Mouse (Mus musculus): ENCODE measurements around the gene Ap1b1. TPM values are rescaled to one million over a fixed set of nuclear protein-coding genes. Genes with fewer than 3 reads are reported as not detected.
A peak's percentile ranks its signal among the peaks of the same experiment; 100 is the strongest.

Ap1b1 gene
- polyA plus RNA-seq, 2 experiments: 58.8 to 64.1 TPM

GRCm38 (mm10) chr11:4973871-4974256 lies 12.8 kb upstream of the Ap1b1 start:
- Histone ChIP-seq H3K9ac (replicated peaks) (no peak overlapping the region), H3K4me3 (ENCODE audit: insufficient read depth in 1 of 2, low read depth in 2 of 2, low read length in 2 of 2) (no peak overlapping the region), H3K36me3 (replicated peaks; ENCODE audit: control insufficient read depth, insufficient read depth, low read depth) (no peaks in the 10 kb centered on the region), H3K27me3 (ENCODE audit: control insufficient read depth, insufficient read depth, low read length) (no peaks in the 10 kb centered on the region), H3K4me2 (ENCODE audit: low read depth) (no peak overlapping the region), H3K9me3 (ENCODE audit: control insufficient read depth, low read length) (no peaks in the 10 kb centered on the region), H3K27ac (no peak overlapping the region), H3K4me1 (replicated peaks; ENCODE audit: control insufficient read depth in 2 of 2, insufficient read depth in 2 of 2, low read length in 1 of 2) (peaks cover 3 to 17% of the 10 kb centered on the region in 2 experiments; a peak in 2 of 4 replicates)
- no peak for TF ChIP-seq EP300 (IDR thresholded peaks at IDR 0.05; ENCODE audit: low read depth)
- no peak for TF ChIP-seq CTCF (IDR thresholded peaks at IDR 0.05; ENCODE audit: low read depth)
- ATAC-seq (ENCODE audit: insufficient read depth): no peak
- no peak for DNase-seq (ENCODE audit: low read depth in 3 of 3, low spot score in 3 of 3)
- 39% methylated on average over 2 of the region's 2 CpGs for WGBS (ENCODE audit: insufficient replicate concordance)

- Histone ChIP-seq H3K27ac (no peak overlapping the region), H3K4me2 (ENCODE audit: low read depth) (no peak overlapping the region)
- DNase-seq (ENCODE audit: low read depth in 3 of 3, low spot score in 3 of 3): no peak
These were observed 12.1 kb upstream of the Ap1b1 start for GRCm38 (mm10) chr11:4974376-4975122.

GRCm38 (mm10) chr11:4975623-4976022 lies 11.0 kb upstream of the Ap1b1 start:
- H3K4me1 ChIP-seq (replicated peaks; ENCODE audit: control insufficient read depth in 2 of 2, insufficient read depth in 2 of 2, low read length in 1 of 2): peaks cover 3 to 17% of the 10 kb centered on the region in 2 experiments; a peak in 2 of 4 replicates
- peak overlapping the region; percentile 21; the same call in 1 of the 2 replicates for H3K4me2 ChIP-seq (ENCODE audit: low read depth)
- TF ChIP-seq EP300 (IDR thresholded peaks at IDR 0.05; ENCODE audit: low read depth) (no peak), CTCF (IDR thresholded peaks at IDR 0.05; ENCODE audit: low read depth) (peak; percentile 91)

More at GRCm38 (mm10) chr11:4974376-4975122, 12.1 kb upstream of the Ap1b1 start:
- Histone ChIP-seq H3K4me3 (ENCODE audit: insufficient read depth in 1 of 2, low read depth in 2 of 2, low read length in 2 of 2) (no peak overlapping the region), H3K9ac (replicated peaks) (no peak overlapping the region), H3K36me3 (replicated peaks; ENCODE audit: control insufficient read depth, insufficient read depth, low read depth) (no peaks in the 10 kb centered on the region), H3K4me1 (replicated peaks; ENCODE audit: control insufficient read depth in 2 of 2, insufficient read depth in 2 of 2, low read length in 1 of 2) (peaks cover 3 to 17% of the 10 kb centered on the region in 2 experiments; a peak in 2 of 4 replicates), H3K27me3 (ENCODE audit: control insufficient read depth, insufficient read depth, low read length) (no peaks in the 10 kb centered on the region), H3K9me3 (ENCODE audit: control insufficient read depth, low read length) (no peaks in the 10 kb centered on the region)
- peak; percentile 41; the same call in 1 of the 2 replicates for ATAC-seq (ENCODE audit: insufficient read depth)
- 36% methylated on average over 11 of the region's 11 CpGs for WGBS (ENCODE audit: insufficient replicate concordance)
- TF ChIP-seq EP300 (IDR thresholded peaks at IDR 0.05; ENCODE audit: low read depth): no peak
- no peak for TF ChIP-seq CTCF (IDR thresholded peaks at IDR 0.05; ENCODE audit: low read depth)

DNA sequence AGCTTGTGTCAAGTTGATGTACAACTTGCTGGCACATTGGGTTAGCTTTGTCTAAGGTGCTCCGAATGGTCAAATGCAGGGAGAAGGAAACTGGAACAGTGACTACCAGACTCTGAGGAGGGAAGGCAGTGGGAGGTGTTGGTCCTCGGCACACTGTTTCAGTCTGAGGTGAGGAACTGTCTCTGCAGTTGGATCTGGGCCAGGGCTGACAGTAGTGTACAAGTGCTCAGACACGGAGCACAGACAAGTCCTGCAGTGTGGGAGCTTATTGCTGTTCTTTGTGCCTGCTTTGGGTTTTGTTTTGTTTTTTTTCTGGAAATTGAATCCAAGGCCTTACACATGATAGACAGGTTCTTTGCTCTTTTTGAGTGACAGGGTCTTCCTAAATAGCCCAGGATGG lies 3.6 kb upstream of the Ap1b1 start:
- Histone ChIP-seq H3K4me3 (ENCODE audit: insufficient read depth in 1 of 2, low read depth in 2 of 2, low read length in 2 of 2) (no peak overlapping the region), H3K27ac (no peak overlapping the region), H3K27me3 (ENCODE audit: control insufficient read depth, insufficient read depth, low read length) (no peaks in the 10 kb centered on the region), H3K9me3 (ENCODE audit: control insufficient read depth, low read length) (no peaks in the 10 kb centered on the region), H3K4me1 (replicated peaks; ENCODE audit: control insufficient read depth in 2 of 2, insufficient read depth in 2 of 2, low read length in 1 of 2) (peaks cover 7 to 25% of the 10 kb centered on the region in 2 experiments), H3K36me3 (replicated peaks; ENCODE audit: control insufficient read depth, insufficient read depth, low read depth) (no peaks in the 10 kb centered on the region), H3K9ac (replicated peaks) (no peak overlapping the region), H3K4me2 (ENCODE audit: low read depth) (no peak overlapping the region)
- 68% methylated on average over 3 of the region's 3 CpGs for WGBS (ENCODE audit: insufficient replicate concordance)
- ATAC-seq (ENCODE audit: insufficient read depth) (no peak), DNase-seq (ENCODE audit: low read depth in 3 of 3, low spot score in 3 of 3) (no peak)
- TF ChIP-seq CTCF (IDR thresholded peaks at IDR 0.05; ENCODE audit: low read depth): no peak
- TF ChIP-seq EP300 (IDR thresholded peaks at IDR 0.05; ENCODE audit: low read depth): no peak

More at GRCm38 (mm10) chr11:4975623-4976022, 11.0 kb upstream of the Ap1b1 start:
- DNase-seq (ENCODE audit: low read depth in 3 of 3, low spot score in 3 of 3) (peak; percentile 61 to 66 (median 63)), ATAC-seq (ENCODE audit: insufficient read depth) (peak; percentile 38; the same call in 1 of the 2 replicates)
- Histone ChIP-seq H3K27me3 (ENCODE audit: control insufficient read depth, insufficient read depth, low read length) (no peaks in the 10 kb centered on the region), H3K9ac (replicated peaks) (no peak overlapping the region), H3K27ac (no peak overlapping the region), H3K36me3 (replicated peaks; ENCODE audit: control insufficient read depth, insufficient read depth, low read depth) (no peaks in the 10 kb centered on the region), H3K9me3 (ENCODE audit: control insufficient read depth, low read length) (no peaks in the 10 kb centered on the region), H3K4me3 (ENCODE audit: insufficient read depth in 1 of 2, low read depth in 2 of 2, low read length in 2 of 2) (no peak overlapping the region)
- 11% methylated on average over 14 of the region's 14 CpGs for WGBS (ENCODE audit: insufficient replicate concordance)

GRCm38 (mm10) chr11:4983538-4983937 lies 3.1 kb upstream of the Ap1b1 start:
- TF ChIP-seq CTCF (IDR thresholded peaks at IDR 0.05; ENCODE audit: low read depth): no peak
- TF ChIP-seq EP300 (IDR thresholded peaks at IDR 0.05; ENCODE audit: low read depth): no peak
- no peaks in the 10 kb centered on the region for H3K27me3 ChIP-seq (ENCODE audit: control insufficient read depth, insufficient read depth, low read length)
- no peak overlapping the region for H3K27ac ChIP-seq
- H3K4me3 ChIP-seq (ENCODE audit: insufficient read depth in 1 of 2, low read depth in 2 of 2, low read length in 2 of 2): no peak overlapping the region
- no peak overlapping the region for H3K4me2 ChIP-seq (ENCODE audit: low read depth)
- ATAC-seq (ENCODE audit: insufficient read depth): no peak
- WGBS (ENCODE audit: insufficient replicate concordance): 48% methylated on average over 2 of the region's 2 CpGs
- peaks cover 7 to 29% of the 10 kb centered on the region in 2 experiments for H3K4me1 ChIP-seq (replicated peaks; ENCODE audit: control insufficient read depth in 2 of 2, insufficient read depth in 2 of 2, low read length in 1 of 2)
- H3K9me3 ChIP-seq (ENCODE audit: control insufficient read depth, low read length): no peaks in the 10 kb centered on the region
- no peak for DNase-seq (ENCODE audit: low read depth in 3 of 3, low spot score in 3 of 3)
- no peak overlapping the region for H3K9ac ChIP-seq (replicated peaks)
- no peaks in the 10 kb centered on the region; the same call in 1 of the 2 replicates for H3K36me3 ChIP-seq (replicated peaks; ENCODE audit: control insufficient read depth, insufficient read depth, low read depth)

All from liver, embryonic 14.5 days (tissue).